Mouse (Mus musculus) cerebellum, adult 18-20 months (tissue): ENCODE measurements around the gene Ltv1.

Experiments
- DNase-seq, 2 experiments: peaks; one replicate each; pipeline ENCODE4 v3.0.0; 2021

Gene Ltv1

GRCm38 (mm10) chr10:13189881-13190280 is 3.1 kb downstream of the Ltv1 start:
- DNase-seq: no peak

DNA sequence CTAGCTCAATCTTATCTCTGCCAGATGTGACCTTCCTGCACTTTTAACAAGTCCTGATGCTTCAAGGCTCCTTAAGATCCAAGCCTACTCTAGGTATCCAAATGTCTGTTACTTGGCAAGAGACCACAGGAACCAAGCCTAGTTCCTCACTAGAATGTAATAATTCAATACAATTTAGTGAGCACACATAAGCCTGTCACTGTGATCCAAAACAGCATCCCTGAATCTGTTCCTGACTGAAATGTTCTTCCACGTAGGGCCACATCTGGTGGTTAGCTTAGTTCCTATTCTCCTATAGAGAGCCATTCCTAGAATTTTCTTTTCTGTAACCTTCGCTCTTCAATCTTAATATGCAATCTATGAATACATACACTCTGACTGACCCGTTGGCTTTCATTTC is 6.2 kb downstream of the Ltv1 start:
- DNase-seq: no peak

GRCm38 (mm10) chr10:13184170-13184766 is 8.7 kb downstream of the Ltv1 start:
- DNase-seq: no peak

DNA sequence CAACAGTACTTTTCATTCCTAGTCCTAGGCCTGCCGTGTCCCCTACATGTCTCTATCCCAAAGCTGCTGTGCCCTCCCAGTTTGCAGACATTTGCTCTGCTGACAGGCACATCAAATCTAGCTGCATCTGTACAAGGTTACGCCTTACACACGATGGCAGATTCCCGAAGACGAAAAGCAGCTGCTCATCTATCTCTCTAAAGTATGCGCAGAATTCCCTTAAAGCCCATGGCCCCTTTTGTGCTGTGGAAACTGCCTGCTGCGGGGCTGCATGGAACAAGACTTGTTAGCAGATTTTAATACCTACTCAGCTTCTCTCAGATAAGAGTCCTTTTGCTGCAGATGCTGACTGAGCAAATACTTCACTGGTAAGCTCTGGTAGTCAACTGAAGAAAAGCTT is 12.8 kb downstream of the Ltv1 start:
- no peak for DNase-seq

GRCm38 (mm10) chr10:13177973-13178624 is 14.9 kb downstream of the Ltv1 start, which contains the start of gene Zc2hc1b:
Zc2hc1b (minus strand) TSS chr10:13178023.
- DNase-seq: no peak

- no peak for DNase-seq
Measured at GRCm38 (mm10) chr10:13175866-13176265, 17.1 kb downstream of the Ltv1 start.

DNA sequence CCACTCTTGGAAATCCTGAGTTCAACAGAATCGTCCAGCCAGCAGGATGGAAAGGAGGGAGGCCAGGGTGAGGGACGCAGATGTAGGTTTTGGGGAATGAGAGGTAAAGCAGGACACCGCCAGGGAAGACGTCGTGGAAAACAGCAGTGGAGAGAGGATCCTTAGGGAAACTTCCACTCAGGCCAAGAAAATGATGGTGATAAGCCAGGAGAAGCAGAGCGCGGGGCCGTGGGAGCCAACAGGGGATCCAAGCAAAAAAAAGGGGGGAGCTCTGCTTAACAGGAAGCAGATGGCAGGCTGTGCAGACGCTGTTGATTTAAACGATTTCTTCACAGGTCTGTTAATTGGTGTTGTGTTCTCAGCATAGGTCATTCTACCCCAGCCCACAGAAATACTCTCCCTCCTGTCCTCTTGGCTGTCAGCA is 20.2 kb downstream of the Ltv1 start:
- DNase-seq: no peak

DNA sequence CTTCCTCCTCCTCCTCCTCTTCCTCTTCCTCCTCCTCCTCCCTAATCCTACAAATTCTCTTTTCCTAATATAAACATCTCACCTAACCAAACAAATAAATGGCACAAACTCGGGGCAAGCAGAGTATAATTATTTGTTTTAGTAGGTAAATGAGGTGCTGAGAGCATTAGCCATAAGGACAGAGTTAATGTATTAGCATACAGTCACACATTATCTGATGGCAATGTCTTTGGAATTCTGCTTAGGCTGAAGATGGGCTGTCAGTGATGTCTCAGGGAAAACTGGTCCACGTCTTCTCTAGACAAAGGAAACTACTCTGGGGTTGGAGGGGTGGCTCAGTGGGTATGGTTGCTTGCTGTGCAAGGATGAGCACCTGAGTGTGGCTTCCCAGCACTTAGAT is 21.5 kb downstream of the Ltv1 start:
- no peak for DNase-seq

DNA sequence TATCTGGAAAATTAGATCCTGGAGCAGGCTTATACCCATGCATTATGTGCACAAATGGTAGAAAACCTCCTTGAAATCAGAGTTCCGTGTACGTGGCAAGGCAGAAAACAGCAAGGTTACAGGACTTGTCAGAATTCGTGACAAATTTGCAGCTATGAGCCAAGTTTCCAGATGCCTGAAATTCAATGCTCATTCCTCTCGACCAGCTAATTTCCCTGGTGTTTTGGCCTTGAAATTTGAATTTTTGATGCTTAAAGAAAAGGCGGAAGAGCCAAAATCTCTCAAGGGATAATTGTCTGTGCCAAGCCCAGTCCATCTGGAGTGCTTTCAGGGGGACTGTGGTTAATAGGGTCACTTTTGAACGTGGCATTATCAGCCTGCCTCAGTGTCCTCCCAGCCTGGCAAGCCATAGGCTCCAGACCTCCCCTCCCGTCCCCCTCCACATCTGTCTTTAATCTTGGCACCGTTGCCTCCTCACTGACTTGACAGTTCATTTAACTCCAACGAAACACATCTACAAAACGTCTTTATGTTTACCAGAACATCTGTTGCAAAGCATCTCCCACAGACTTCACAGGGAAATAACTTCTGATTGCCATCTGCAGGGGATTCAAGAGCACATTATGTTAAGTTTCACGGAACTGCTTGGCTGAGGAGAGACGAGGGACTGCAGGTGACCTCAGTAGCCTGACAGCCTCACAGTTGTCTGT is 22.1 kb downstream of the Ltv1 start:
- no peak for DNase-seq

DNA sequence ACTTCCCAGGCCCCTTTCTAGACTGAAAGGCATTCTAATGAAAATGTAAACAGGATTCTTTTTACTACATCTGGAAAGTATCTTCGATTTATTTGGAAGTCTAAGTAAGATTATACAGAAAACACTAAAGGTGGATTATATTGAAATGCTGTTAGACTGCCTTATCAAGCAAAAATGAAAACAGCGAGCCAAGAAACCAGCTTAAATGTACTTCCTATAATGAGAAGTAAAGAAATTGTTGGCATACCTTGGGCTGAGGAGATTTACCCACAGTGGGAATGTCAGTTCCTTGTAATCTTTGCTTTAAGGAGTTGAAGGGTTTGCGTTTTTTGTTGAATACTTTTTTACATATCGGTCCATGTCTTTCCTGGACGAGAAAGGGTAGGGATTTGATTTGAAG is 24.5 kb downstream of the Ltv1 start:
- no peak for DNase-seq

GRCm38 (mm10) chr10:13162031-13162430 is 30.9 kb downstream of the Ltv1 start:
- DNase-seq: no peak

- no peak for DNase-seq
Measured at GRCm38 (mm10) chr10:13160913-13161312, 32.1 kb downstream of the Ltv1 start.

- no peak for DNase-seq
Measured at GRCm38 (mm10) chr10:13155377-13155776, 37.6 kb downstream of the Ltv1 start.

- no peak for DNase-seq
Measured at GRCm38 (mm10) chr10:13152811-13153364, 40.1 kb downstream of the Ltv1 start.

DNA sequence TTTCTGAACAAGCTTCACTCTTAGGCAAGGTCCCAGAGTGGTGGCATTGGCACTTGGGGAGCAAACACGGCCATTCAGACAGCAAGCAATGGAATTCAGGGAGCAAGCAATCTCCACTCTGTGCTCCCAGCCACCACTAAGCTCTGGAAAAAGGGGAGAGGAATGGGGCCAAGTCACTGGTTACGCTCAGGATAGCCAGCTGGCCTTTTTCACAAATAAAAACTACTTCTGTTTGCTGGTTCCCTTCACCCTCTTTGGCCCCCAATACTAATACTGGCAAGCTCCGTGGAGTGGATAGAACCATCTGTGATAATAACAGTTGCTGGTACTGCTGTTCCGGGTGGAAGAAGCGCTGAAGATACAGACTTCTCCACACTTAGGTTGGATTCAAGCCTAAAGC is 41.6 kb downstream of the Ltv1 start:
- peak in 1 of 2 experiments; percentile 2 for DNase-seq

DNA sequence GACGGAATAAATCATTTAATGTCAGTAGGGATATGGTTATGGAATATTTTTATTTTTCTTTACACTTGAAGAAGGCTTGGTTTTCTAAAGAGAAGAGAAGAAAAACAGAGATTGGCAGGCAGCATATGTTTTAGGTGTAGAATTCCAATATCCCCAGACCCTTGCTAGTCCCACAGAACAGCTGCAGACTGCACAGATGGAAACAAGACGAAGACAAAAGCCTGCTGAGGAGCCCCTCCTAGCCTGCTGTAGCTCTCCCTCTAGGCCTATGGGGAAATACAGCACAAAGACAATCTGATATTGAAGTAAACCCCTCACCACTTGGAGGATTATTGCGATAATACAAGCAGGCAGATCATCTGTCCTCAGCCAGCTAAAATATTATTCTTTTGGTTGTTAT is 42.5 kb downstream of the Ltv1 start:
- no peak for DNase-seq

GRCm38 (mm10) chr10:13140434-13140833 is 52.5 kb downstream of the Ltv1 start:
- no peak for DNase-seq

DNA sequence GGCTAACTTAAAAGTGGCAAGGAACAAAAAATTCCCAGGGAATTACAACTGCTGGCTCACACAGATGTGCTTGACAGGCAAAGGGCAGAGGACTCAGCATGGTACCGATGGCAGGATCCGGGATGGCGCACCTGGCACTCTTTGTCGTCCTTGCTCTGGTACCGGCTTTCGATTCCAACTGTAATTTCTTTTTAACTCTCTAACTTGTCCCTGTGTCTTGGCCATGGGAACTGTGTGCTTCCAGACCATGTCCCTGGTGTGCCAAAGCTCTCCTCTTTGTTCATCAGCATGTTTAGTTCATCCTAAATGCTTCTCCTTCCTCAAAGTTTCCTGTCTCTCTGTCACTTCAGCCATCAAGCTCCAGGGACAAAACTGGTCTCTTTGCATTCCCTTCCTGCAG is 55.1 kb downstream of the Ltv1 start:
- no peak for DNase-seq

DNA sequence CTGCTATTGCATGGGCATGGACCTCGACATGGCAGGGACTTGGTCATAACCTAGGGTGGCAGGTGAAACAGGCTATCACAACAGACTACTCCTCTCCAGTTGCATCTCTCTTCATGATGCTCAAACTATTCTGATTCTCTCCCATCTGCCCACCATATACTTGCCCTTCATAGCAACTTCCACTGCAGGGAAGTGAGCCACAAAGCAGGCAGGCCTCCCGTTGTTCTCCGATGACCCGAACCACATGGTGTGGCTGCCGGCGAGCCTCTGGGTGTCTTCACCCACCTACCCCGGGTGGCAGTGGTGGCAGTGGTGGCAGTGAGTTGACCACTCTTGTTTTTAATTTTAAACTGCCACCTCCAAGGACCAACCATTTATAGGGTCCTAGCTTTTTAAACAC is 57.2 kb downstream of the Ltv1 start:
- DNase-seq: no peak

DNA sequence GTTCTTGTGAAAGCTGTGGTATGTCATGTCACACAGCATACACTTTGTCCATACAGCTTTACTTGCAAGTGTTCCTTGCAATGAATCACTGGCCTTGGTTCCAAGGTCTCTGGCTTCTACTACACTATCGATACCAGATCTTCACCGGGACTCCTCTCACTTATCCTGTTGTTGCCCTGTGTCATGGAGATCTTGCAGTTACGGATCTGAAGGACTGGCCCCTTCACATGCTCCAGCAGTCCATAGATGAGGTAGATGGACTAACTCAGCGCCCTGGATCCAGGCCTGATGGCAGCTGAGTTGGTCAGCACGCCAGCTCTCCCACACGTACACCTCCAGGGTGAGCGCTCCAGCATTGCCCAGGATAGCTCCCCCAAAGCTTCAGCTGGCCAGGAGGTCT is 57.7 kb downstream of the Ltv1 start:
- no peak for DNase-seq

DNA sequence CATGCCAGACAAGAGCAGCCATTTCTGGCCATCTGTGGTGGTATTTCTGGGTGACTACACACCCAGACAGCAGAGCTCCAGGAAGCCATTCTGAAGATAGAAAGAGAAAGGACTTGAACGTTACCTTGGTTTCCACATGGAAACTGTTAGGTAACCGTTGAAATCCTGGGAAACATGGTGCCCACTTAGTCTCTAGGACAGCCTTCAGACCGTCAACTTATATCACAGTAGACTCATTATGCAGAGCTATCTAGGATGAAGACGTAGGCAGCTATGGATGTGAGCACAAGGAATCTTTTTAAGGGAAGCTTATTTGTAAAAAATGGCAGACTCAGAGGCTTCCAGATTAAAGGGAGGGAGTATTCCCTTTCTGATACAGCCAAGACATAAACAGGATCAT is 59.1 kb downstream of the Ltv1 start:
- DNase-seq: no peak
